Mouse (Mus musculus) MEL (cell line): ENCODE results near the gene Hspa12a. TPM values are rescaled to one million over a fixed set of nuclear protein-coding genes. Genes with fewer than 3 reads are reported as not detected.

Experiments
- DNase-seq: peaks from one replicate; pipeline ENCODE4 v3.0.0; 2011; ENCODE audit warnings: low read depth, low spot score
- H3K27ac ChIP-seq: 2 replicates; pipeline ENCODE4 v1.5.1; 2012; ENCODE audit warnings: low read depth, mild to moderate bottlenecking, control low read depth, low read length, moderate library complexity; ENCODE audit not compliant: control insufficient read depth
- H3K27me3 ChIP-seq, 2 experiments: fragments of 150-350 bp in 1 of 2; sonication (generic) in 1 of 2; 2 replicates each; pipeline ENCODE4 v1.6.1; 2012; ENCODE audit warnings: low read length in 2 of 2, mild to moderate bottlenecking in 2 of 2, improper control_type of control experiment in 1 of 2, moderate library complexity in 1 of 2; ENCODE audit not compliant: insufficient read depth in 2 of 2, control insufficient read depth in 1 of 2
- H3K36me3 ChIP-seq, 2 experiments: 2 replicates each; pipeline ENCODE4 v1.6.1; 2012 to 2014; ENCODE audit warnings: low read length in 2 of 2, improper control_type of control experiment in 1 of 2, inconsistent platforms in 1 of 2, mild to moderate bottlenecking in 1 of 2; ENCODE audit not compliant: insufficient read depth in 2 of 2, control insufficient read depth in 1 of 2
- H3K4me1 ChIP-seq, 2 experiments: fragments of 150-350 bp in 1 of 2; sonication (generic) in 1 of 2; 2 replicates each; pipeline ENCODE4 v1.6.1; 2012; ENCODE audit warnings: low read length in 2 of 2, improper control_type of control experiment in 1 of 2, mild to moderate bottlenecking in 1 of 2; ENCODE audit not compliant: insufficient read depth in 2 of 2, control insufficient read depth in 1 of 2
- H3K4me3 ChIP-seq, 2 experiments: fragments of 150-350 bp in 1 of 2; sonication (generic) in 1 of 2; 2 replicates each; pipeline ENCODE4 v1.5.1; 2012; ENCODE audit warnings: low read depth in 2 of 2, low read length in 2 of 2, mild to moderate bottlenecking in 2 of 2, moderate library complexity in 2 of 2, control low read depth in 1 of 2, improper control_type of control experiment in 1 of 2; ENCODE audit not compliant: control insufficient read depth in 1 of 2, insufficient read depth in 1 of 2
- H3K79me2 ChIP-seq: 2 replicates; pipeline ENCODE4 v1.6.1; 2012; ENCODE audit warnings: mild to moderate bottlenecking, low read length, moderate library complexity; ENCODE audit not compliant: control insufficient read depth, poor library complexity, insufficient read depth
- H3K9ac ChIP-seq: 2 replicates; pipeline ENCODE4 v1.6.1; 2012; ENCODE audit warnings: low read depth, mild to moderate bottlenecking, control low read depth, low read length, moderate library complexity; ENCODE audit not compliant: control insufficient read depth, poor library complexity, severe bottlenecking
- H3K9me3 ChIP-seq: fragments of 150-350 bp; sonication (generic); replicated peaks from 2 replicates; pipeline ENCODE4 v1.6.1; 2012; ENCODE audit warnings: mild to moderate bottlenecking, low read length, improper control_type of control experiment, moderate library complexity; ENCODE audit not compliant: insufficient read depth
- BHLHE40 ChIP-seq: IDR thresholded peaks from 2 replicates; pipeline ENCODE4 v1.6.1; 2012; ENCODE audit warnings: low read depth, mild to moderate bottlenecking, inconsistent platforms, low read length, improper control_type of control experiment, borderline replicate concordance
- CTCF ChIP-seq, 3 experiments: IDR thresholded peaks in 2 of 3; conservative IDR thresholded peaks in 1 of 3; 2 replicates each; pipeline ENCODE4 v1.5.1; 2011 to 2012; ENCODE audit warnings: low read length in 3 of 3, low read depth in 2 of 3, mild to moderate bottlenecking in 2 of 3, improper control_type of control experiment in 1 of 3, inconsistent platforms in 1 of 3, mixed read lengths in 1 of 3, moderate library complexity in 1 of 3; ENCODE audit not compliant: control insufficient read depth in 1 of 3, insufficient read depth in 1 of 3, poor library complexity in 1 of 3, severe bottlenecking in 1 of 3
- EP300 ChIP-seq, 2 experiments: IDR thresholded peaks; 2 replicates each; pipeline ENCODE4 v1.6.1; 2011; ENCODE audit warnings: improper control_type of control experiment in 2 of 2, low read length in 2 of 2, low read depth in 1 of 2, mild to moderate bottlenecking in 1 of 2
- GABPA ChIP-seq: IDR thresholded peaks from 2 replicates; pipeline ENCODE4 v1.6.1; 2012; ENCODE audit warnings: low read depth, mild to moderate bottlenecking, inconsistent platforms, low read length, improper control_type of control experiment, moderate library complexity
- HCFC1 ChIP-seq: IDR thresholded peaks from 2 replicates; pipeline ENCODE4 v1.6.1; 2012; ENCODE audit warnings: low read depth, mild to moderate bottlenecking, inconsistent platforms, low read length, improper control_type of control experiment, moderate library complexity
- JUND ChIP-seq: IDR thresholded peaks from 2 replicates; pipeline ENCODE4 v1.6.1; 2011; ENCODE audit warnings: low read depth, mild to moderate bottlenecking, improper control_type of control experiment, low read length
- MAFK ChIP-seq: IDR thresholded peaks from 2 replicates; pipeline ENCODE4 v1.6.1; 2011; ENCODE audit warnings: low read depth, mild to moderate bottlenecking, low read length, improper control_type of control experiment, borderline replicate concordance
- MAX ChIP-seq: IDR thresholded peaks from 2 replicates; pipeline ENCODE4 v1.6.1; 2011; ENCODE audit warnings: low read length, improper control_type of control experiment
- MAZ ChIP-seq: IDR thresholded peaks from 2 replicates; pipeline ENCODE4 v1.6.1; 2012; ENCODE audit warnings: low read depth, mild to moderate bottlenecking, inconsistent platforms, low read length, improper control_type of control experiment
- MEF2A ChIP-seq: IDR thresholded peaks from 2 replicates; pipeline ENCODE4 v1.6.1; 2014; ENCODE audit warnings: low read depth, mild to moderate bottlenecking, inconsistent platforms, low read length, improper control_type of control experiment; ENCODE audit not compliant: poor library complexity, insufficient replicate concordance, severe bottlenecking; ENCODE audit errors: extremely low read depth
- MXI1 ChIP-seq: IDR thresholded peaks from 2 replicates; pipeline ENCODE4 v1.6.1; 2011; ENCODE audit warnings: mild to moderate bottlenecking, low read depth, low read length, improper control_type of control experiment
- MYC ChIP-seq: IDR thresholded peaks from 2 replicates; pipeline ENCODE4 v1.6.1; 2011; ENCODE audit warnings: low read depth, mild to moderate bottlenecking, low read length, improper control_type of control experiment, moderate library complexity
- NELFE ChIP-seq: IDR thresholded peaks from 2 replicates; pipeline ENCODE4 v1.6.1; 2011; ENCODE audit warnings: low read depth, low read length, improper control_type of control experiment
- POLR2A ChIP-seq, 2 experiments: IDR thresholded peaks; 2 replicates each; pipeline ENCODE4 v1.6.1; 2011 to 2012; ENCODE audit warnings: low read length in 2 of 2, mild to moderate bottlenecking in 2 of 2, control low read depth in 1 of 2, improper control_type of control experiment in 1 of 2, low read depth in 1 of 2, moderate library complexity in 1 of 2; ENCODE audit not compliant: control insufficient read depth in 1 of 2, insufficient read depth in 1 of 2, poor library complexity in 1 of 2
- POLR2AphosphoS2 ChIP-seq: IDR thresholded peaks from 2 replicates; pipeline ENCODE4 v1.6.1; 2011; ENCODE audit warnings: low read length, improper control_type of control experiment
- RAD21 ChIP-seq: IDR thresholded peaks from 2 replicates; pipeline ENCODE4 v1.6.1; 2011; ENCODE audit warnings: mild to moderate bottlenecking, low read depth, low read length, improper control_type of control experiment
- SIN3A ChIP-seq: IDR thresholded peaks from 2 replicates; pipeline ENCODE4 v1.6.1; 2012; ENCODE audit warnings: low read length, improper control_type of control experiment, inconsistent platforms
- TBP ChIP-seq: IDR thresholded peaks from 2 replicates; pipeline ENCODE4 v1.8.0; 2011; ENCODE audit warnings: low read depth, low read length, improper control_type of control experiment
- UBTF ChIP-seq: IDR thresholded peaks from 2 replicates; pipeline ENCODE4 v1.6.1; 2012; ENCODE audit warnings: low read depth, mild to moderate bottlenecking, inconsistent platforms, low read length, improper control_type of control experiment, moderate library complexity, borderline replicate concordance; ENCODE audit not compliant: insufficient read depth
- USF1 ChIP-seq: IDR thresholded peaks from 2 replicates; pipeline ENCODE4 v1.6.1; 2014; ENCODE audit warnings: low read depth, mild to moderate bottlenecking, inconsistent platforms, low read length, improper control_type of control experiment, moderate library complexity
- ZC3H11A ChIP-seq: IDR thresholded peaks from 2 replicates; pipeline ENCODE4 v1.6.1; 2012; ENCODE audit warnings: low read depth, mild to moderate bottlenecking, inconsistent platforms, low read length, improper control_type of control experiment
- ZKSCAN1 ChIP-seq: IDR thresholded peaks from 2 replicates; pipeline ENCODE4 v1.6.1; 2012; ENCODE audit warnings: low read depth, mild to moderate bottlenecking, inconsistent platforms, low read length, improper control_type of control experiment, moderate library complexity
- ZNF384 ChIP-seq: IDR thresholded peaks from 2 replicates; pipeline ENCODE4 v1.6.1; 2012; ENCODE audit warnings: low read depth, mild to moderate bottlenecking, inconsistent platforms, low read length, improper control_type of control experiment
- polyA plus RNA-seq, 2 experiments: library from polyadenylated mRNA; stranded (reverse) in 1 of 2; unstranded in 1 of 2; fragments of >175 nt in 1 of 2; fragments of >200 nt in 1 of 2; gene quantifications; 2 replicates each; pipeline versions ENCODE4 v1.2.1 to v1.2.4; 2012; ENCODE audit warnings: low replicate concordance in 2 of 2, low read depth in 1 of 2; ENCODE audit not compliant: insufficient read length in 2 of 2, insufficient read depth in 1 of 2, missing spikeins in 1 of 2
- total RNA-seq: library from RNA; depleted of rRNA; stranded (reverse); fragments of 300-350 nt; gene quantifications from 2 replicates; pipeline ENCODE4 v1.2.3, GENCODE M21; 2012

Gene Hspa12a
- total and polyA plus RNA-seq, 3 experiments = not detected

GRCm38 (mm10) chr19:58889306-58890038 lies 54.0 kb downstream of the Hspa12a start:
- Histone ChIP-seq H3K4me1 (no peaks in the 10 kb centered on the region), H3K4me3 (no peak overlapping the region), H3K9me3 (no peaks in the 10 kb centered on the region), H3K27ac (no peak overlapping the region), H3K36me3 (no peaks in the 10 kb centered on the region), H3K79me2 (no peaks in the 10 kb centered on the region), H3K27me3 (no peaks in the 10 kb centered on the region), H3K9ac (no peak overlapping the region)
- DNase-seq = no peak
- TF ChIP-seq EP300 (IDR thresholded peaks at IDR 0.05; ENCODE audit: low read depth in 1 of 2, low read length in 2 of 2) = no peak
- TF ChIP-seq TBP = no peak
- no peak for TF ChIP-seq JUND
- TF ChIP-seq ZC3H11A = no peak
- no peak for TF ChIP-seq MYC
- no peak for TF ChIP-seq ZKSCAN1
- TF ChIP-seq HCFC1 = no peak
- no peak for TF ChIP-seq MAZ
- no peak for TF ChIP-seq USF1
- no peak for TF ChIP-seq POLR2A (IDR thresholded peaks at IDR 0.05; ENCODE audit: control insufficient read depth in 1 of 2, insufficient read depth in 1 of 2, low read depth in 1 of 2, low read length in 2 of 2, poor library complexity in 1 of 2)
- no peak for TF ChIP-seq MEF2A
- TF ChIP-seq BHLHE40 = no peak
- no peak for TF ChIP-seq MAX

- no peaks in the 10 kb centered on the region for H3K36me3 ChIP-seq
- TF ChIP-seq CTCF (IDR thresholded peaks at IDR 0.05 in 2 of 3, conservative IDR thresholded peaks at IDR 0.05 in 1 of 3; ENCODE audit: control insufficient read depth in 1 of 3, insufficient read depth in 1 of 3, low read depth in 2 of 3, low read length in 3 of 3, poor library complexity in 1 of 3, severe bottlenecking in 1 of 3) (peak in 1 of 3 experiments; percentile 17; a peak in 2 of 6 replicates), ZC3H11A (no peak)
- TF ChIP-seq, all 39 proteins: peak for 1
- H3K79me2 ChIP-seq = no peaks in the 10 kb centered on the region
Observed at GRCm38 (mm10) chr19:58886467-58886866, 57.0 kb downstream of the Hspa12a start.

GRCm38 (mm10) chr19:58883451-58883850 lies 60.0 kb downstream of the Hspa12a start:
- TF ChIP-seq USF1 = no peak
- no peak for TF ChIP-seq POLR2AphosphoS2
- no peak for TF ChIP-seq MEF2A
- no peak for TF ChIP-seq MXI1
- no peak for TF ChIP-seq UBTF
- no peak for TF ChIP-seq MAFK
- TF ChIP-seq TBP = no peak
- TF ChIP-seq NELFE = no peak
- no peak for TF ChIP-seq RAD21
- TF ChIP-seq POLR2A (IDR thresholded peaks at IDR 0.05; ENCODE audit: control insufficient read depth in 1 of 2, insufficient read depth in 1 of 2, low read depth in 1 of 2, low read length in 2 of 2, poor library complexity in 1 of 2) = no peak
- no peak for TF ChIP-seq ZNF384
- TF ChIP-seq JUND = no peak
- TF ChIP-seq SIN3A = no peak
- no peak for TF ChIP-seq BHLHE40
- TF ChIP-seq MAZ = no peak
- TF ChIP-seq ZKSCAN1 = no peak
- TF ChIP-seq GABPA = no peak
- H3K27me3 ChIP-seq = no peaks in the 10 kb centered on the region
- DNase-seq = no peak
- H3K4me3 ChIP-seq = no peak overlapping the region
- no peaks in the 10 kb centered on the region for H3K9me3 ChIP-seq
- no peaks in the 10 kb centered on the region for H3K36me3 ChIP-seq
- no peaks in the 10 kb centered on the region for H3K4me1 ChIP-seq
- no peak overlapping the region for H3K9ac ChIP-seq
- H3K79me2 ChIP-seq = no peaks in the 10 kb centered on the region
- H3K27ac ChIP-seq = no peak overlapping the region

More at GRCm38 (mm10) chr19:58886467-58886866, 57.0 kb downstream of the Hspa12a start:
- Histone ChIP-seq H3K9ac (no peak overlapping the region), H3K27me3 (no peaks in the 10 kb centered on the region), H3K9me3 (no peaks in the 10 kb centered on the region), H3K27ac (no peak overlapping the region), H3K4me3 (no peak overlapping the region), H3K4me1 (no peaks in the 10 kb centered on the region)
- DNase-seq = no peak
